Mouse (Mus musculus) lung, postnatal 0 days (tissue): ENCODE data around the gene Armh3. TPM values are rescaled to one million over a fixed set of nuclear protein-coding genes. Genes with fewer than 3 reads are reported as not detected.

Experiments
- ATAC-seq: fragments of 200-750 bp; cut with Nextera tagmentation; 2 replicates; pipeline ENCODE4 v1.8.0; 2017; ENCODE audit warnings: moderate library complexity
- DNase-seq: peaks from one replicate; pipeline ENCODE4 v3.0.0-alpha.2; 2016; ENCODE audit warnings: low spot score
- H3K27ac ChIP-seq: fragments of 300-500 bp; sonication (generic); 2 replicates; pipeline ENCODE4 v1.5.1; 2014; ENCODE audit warnings: antibody characterized with exemption, mild to moderate bottlenecking, low read length, mixed read lengths
- H3K27me3 ChIP-seq: fragments of 300-500 bp; sonication (generic); replicated peaks from 2 replicates; pipeline ENCODE4 v1.6.1; 2014; ENCODE audit warnings: low read length, mixed read lengths; ENCODE audit not compliant: insufficient read depth
- H3K36me3 ChIP-seq: fragments of 300-500 bp; sonication (generic); 2 replicates; pipeline ENCODE4 v1.6.1; 2014; ENCODE audit warnings: low read length, mixed read lengths; ENCODE audit not compliant: insufficient read depth
- H3K4me1 ChIP-seq: fragments of 300-500 bp; sonication (generic); 2 replicates; pipeline ENCODE4 v1.6.1; 2014; ENCODE audit warnings: antibody characterized with exemption, low read depth, low read length, mixed read lengths; ENCODE audit not compliant: insufficient read depth
- H3K4me2 ChIP-seq: fragments of 300-500 bp; sonication (generic); replicated peaks from 2 replicates; pipeline ENCODE4 v1.6.1; 2014; ENCODE audit warnings: low read depth, mild to moderate bottlenecking, low read length, moderate library complexity, mixed read lengths
- H3K4me3 ChIP-seq: fragments of 300-500 bp; sonication (generic); 2 replicates; pipeline ENCODE4 v1.5.1; 2014; ENCODE audit warnings: low read depth, low read length
- H3K9ac ChIP-seq: fragments of 300-500 bp; sonication (generic); replicated peaks from 2 replicates; pipeline ENCODE4 v1.6.1; 2014; ENCODE audit warnings: low read depth, mild to moderate bottlenecking
- H3K9me3 ChIP-seq: fragments of 300-500 bp; sonication (generic); 2 replicates; pipeline ENCODE4 v1.6.1; 2016; ENCODE audit warnings: low read length, mixed read lengths
- CTCF ChIP-seq: IDR thresholded peaks from 2 replicates; pipeline ENCODE4 v1.5.1; 2016; ENCODE audit warnings: antibody characterized with exemption, mild to moderate bottlenecking
- EP300 ChIP-seq: IDR thresholded peaks from 2 replicates; pipeline ENCODE4 v1.6.1; 2016; ENCODE audit warnings: antibody characterized with exemption, mild to moderate bottlenecking, control low read depth
- whole genome bisulfite sequencing: fragments of 180-500 bp; shearing (Covaris S2); extraction: QIAGEN DNeasy Blood & Tissue Kit; methylation state at CpG from one replicate; pipeline ENCODE4 v1.1.7; 2014; 5-methylcytosine and 5-hydroxymethylcytosine counted together
- polyA plus RNA-seq: library from polyadenylated mRNA; unstranded; fragments of >200 nt; fragmentation: Nextera tagmentation; extraction: Ambion mirVana; gene quantifications from 2 replicates; pipeline ENCODE4 v1.2.1, GENCODE M21; 2015

The Armh3 gene
- polyA plus RNA-seq, 1 experiment from 2014 or later, result 9.0 TPM

DNA sequence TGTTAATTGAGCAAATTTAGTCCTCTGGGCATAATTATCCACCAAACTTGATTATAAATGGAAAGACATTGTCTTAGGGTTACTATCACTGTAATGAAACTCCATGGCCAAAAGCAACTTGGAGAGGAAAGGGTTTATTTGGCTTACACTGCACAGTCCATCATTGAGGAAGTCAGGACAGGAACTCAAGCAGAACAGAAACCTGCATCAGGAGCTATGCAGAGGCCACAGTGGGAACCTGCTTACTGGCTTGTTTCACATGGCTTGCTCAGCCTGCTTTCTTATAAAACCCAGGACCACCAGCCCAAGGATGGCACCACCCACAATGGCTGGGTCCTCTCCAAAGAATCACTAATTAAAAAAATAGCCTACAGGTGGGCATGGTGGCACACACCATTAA is 13.9 kb downstream of the Armh3 start:
- H3K36me3 ChIP-seq, result no peaks in the 10 kb centered on the region
- no peak for ATAC-seq
- no peak for DNase-seq
- no peaks in the 10 kb centered on the region for H3K4me1 ChIP-seq
- no peak for TF ChIP-seq CTCF
- no peaks in the 10 kb centered on the region for H3K27me3 ChIP-seq
- H3K9me3 ChIP-seq, result no peaks in the 10 kb centered on the region
- no peak overlapping the region for H3K4me2 ChIP-seq
- H3K4me3 ChIP-seq, result no peak overlapping the region
- no peak overlapping the region for H3K9ac ChIP-seq
- H3K27ac ChIP-seq, result no peak overlapping the region

DNA sequence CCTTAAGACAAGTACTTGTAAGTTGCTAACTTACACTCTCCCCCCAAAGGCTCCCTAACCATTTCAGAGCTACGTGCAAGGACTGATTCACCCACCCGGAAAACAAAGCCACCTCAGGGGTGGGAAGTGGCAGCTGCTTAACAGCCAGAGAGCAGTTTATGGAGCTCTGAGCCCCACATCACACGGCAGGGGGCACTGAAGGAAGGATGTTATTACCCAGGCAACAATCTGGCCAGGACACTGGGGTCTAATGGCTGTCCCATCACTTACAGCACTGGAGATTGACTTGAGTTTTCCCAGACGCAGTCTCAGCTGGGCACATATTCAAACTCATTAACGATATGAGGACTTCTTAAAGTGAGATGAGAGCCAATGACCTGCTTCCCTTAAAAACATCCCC is 37.5 kb downstream of the Armh3 start:
- no peak overlapping the region for H3K27ac ChIP-seq
- no peak overlapping the region for H3K4me2 ChIP-seq
- no peak overlapping the region for H3K4me3 ChIP-seq
- no peaks in the 10 kb centered on the region for H3K9me3 ChIP-seq
- no peaks in the 10 kb centered on the region for H3K27me3 ChIP-seq
- no peaks in the 10 kb centered on the region for H3K4me1 ChIP-seq
- DNase-seq (no peak), ATAC-seq (no peak)
- 41% methylated on average over 5 of the region's 5 CpGs for WGBS
- H3K9ac ChIP-seq, result no peak overlapping the region
- 0 out of 2 replicates have a peak, but pooled peaks cover 6% of the 10 kb centered on the region for H3K36me3 ChIP-seq
- TF ChIP-seq CTCF, result no peak
- TF ChIP-seq EP300, result no peak

DNA sequence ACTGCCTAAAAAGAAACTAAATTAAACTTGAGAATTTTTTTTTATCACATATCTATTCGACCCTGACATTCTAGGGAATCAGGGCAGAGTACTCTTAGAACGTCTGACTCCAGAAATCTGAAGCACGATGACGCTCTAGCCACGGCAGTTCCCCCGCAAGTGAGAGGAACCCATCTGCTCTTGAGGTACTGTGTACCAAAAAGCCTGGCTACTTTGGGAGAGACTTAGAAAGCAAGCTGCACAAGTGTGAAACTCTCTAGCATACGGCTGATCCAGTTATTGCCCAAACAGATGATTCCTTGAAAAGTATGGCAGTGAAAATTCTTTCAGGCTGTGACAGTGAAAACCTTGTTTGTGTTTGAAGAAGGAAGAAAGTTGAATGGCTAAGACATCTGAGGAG is 41.6 kb downstream of the Armh3 start:
- TF ChIP-seq CTCF (no peak), EP300 (no peak)
- DNase-seq, result no peak
- Histone ChIP-seq H3K36me3 (no peaks in the 10 kb centered on the region), H3K4me3 (no peak overlapping the region), H3K27ac (no peak overlapping the region), H3K9ac (no peak overlapping the region), H3K4me1 (no peaks in the 10 kb centered on the region), H3K27me3 (no peaks in the 10 kb centered on the region), H3K4me2 (no peak overlapping the region), H3K9me3 (no peaks in the 10 kb centered on the region)
- ATAC-seq, result no peak
- WGBS, result 83% methylated on average over 7 of the region's 7 CpGs

DNA sequence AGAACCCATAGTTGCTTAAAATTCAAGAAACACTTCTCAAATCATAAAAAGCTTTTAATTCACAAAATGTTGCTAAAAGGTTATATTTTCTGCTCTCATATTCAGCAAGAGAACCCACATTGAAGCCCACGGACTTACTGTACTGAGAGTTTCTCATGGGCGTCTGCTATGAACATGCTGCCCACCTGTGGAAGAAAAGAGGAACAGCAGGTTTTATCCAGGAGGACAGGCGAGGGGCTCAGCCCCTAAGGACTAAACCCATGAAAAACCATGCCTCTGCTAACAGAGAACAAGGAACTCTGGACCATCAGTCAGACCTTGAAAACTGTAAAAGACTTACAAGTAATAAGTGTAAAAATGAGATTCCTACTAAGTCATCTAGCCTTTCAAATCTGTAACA is 45.0 kb downstream of the Armh3 start:
- ATAC-seq, result peak; percentile 46; the same call in 1 of the 2 replicates
- Histone ChIP-seq H3K36me3 (no peaks in the 10 kb centered on the region), H3K27ac (no peak overlapping the region), H3K4me1 (no peaks in the 10 kb centered on the region), H3K4me3 (no peak overlapping the region), H3K4me2 (no peak overlapping the region), H3K9ac (no peak overlapping the region), H3K27me3 (no peaks in the 10 kb centered on the region), H3K9me3 (no peaks in the 10 kb centered on the region)
- peak; percentile 66 for DNase-seq
- TF ChIP-seq CTCF, result peak; percentile 83
- no peak for TF ChIP-seq EP300
- 4% methylated on average over 3 of the region's 3 CpGs for whole genome bisulfite sequencing

DNA sequence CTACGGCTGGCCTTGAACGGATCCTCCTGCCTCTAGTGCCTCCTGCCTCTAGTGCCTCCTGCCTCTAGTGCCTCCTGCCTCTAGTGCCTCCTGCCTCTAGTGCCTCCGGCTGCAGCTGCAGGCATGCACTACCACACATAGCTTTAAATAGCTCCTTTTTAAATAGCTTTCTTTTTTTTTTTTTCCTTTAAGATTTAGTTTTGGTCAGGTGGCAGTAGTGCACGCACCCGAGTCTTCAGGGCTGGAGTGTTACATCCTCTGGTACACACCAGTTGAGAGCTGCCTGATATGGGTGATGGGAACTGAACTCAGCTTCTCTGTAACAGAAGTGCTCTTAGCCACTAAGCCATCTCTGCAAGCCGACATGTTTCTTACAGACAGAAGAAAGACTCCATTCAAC is 49.1 kb downstream of the Armh3 start:
- no peaks in the 10 kb centered on the region for H3K27me3 ChIP-seq
- no peaks in the 10 kb centered on the region for H3K4me1 ChIP-seq
- H3K27ac ChIP-seq, result no peak overlapping the region
- TF ChIP-seq CTCF (no peak), EP300 (no peak)
- DNase-seq (no peak), ATAC-seq (no peak)
- no peaks in the 10 kb centered on the region for H3K9me3 ChIP-seq
- no peak overlapping the region for H3K4me2 ChIP-seq
- 0 out of 2 replicates have a peak, but pooled peaks cover 3% of the 10 kb centered on the region for H3K36me3 ChIP-seq
- no peak overlapping the region for H3K4me3 ChIP-seq
- WGBS, result 73% methylated on average over 6 of the region's 6 CpGs
- H3K9ac ChIP-seq, result no peak overlapping the region

DNA sequence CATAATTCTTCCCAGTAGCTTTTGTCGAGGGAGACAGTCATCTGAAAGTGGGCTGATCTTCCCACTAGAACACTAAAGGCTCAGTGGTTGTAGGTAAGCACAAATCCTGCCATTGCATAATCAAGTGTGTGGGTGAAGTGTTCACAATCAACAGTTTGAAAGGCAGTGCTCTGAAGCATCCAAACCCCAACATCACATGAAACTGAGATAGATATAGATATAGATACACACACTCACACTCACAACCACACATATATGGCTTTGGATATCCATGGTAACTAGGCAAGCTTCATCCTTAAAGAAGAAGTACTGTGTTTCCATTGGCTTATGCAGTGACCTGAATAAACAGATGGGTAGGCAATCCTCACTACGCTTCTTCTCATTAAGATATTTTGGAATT is 50.5 kb downstream of the Armh3 start:
- TF ChIP-seq EP300 (no peak), CTCF (no peak)
- Histone ChIP-seq H3K27me3 (no peaks in the 10 kb centered on the region), H3K4me3 (no peak overlapping the region), H3K36me3 (0 out of 2 replicates have a peak, but pooled peaks cover 3% of the 10 kb centered on the region), H3K9ac (no peak overlapping the region), H3K9me3 (no peaks in the 10 kb centered on the region), H3K27ac (no peak overlapping the region), H3K4me1 (no peaks in the 10 kb centered on the region), H3K4me2 (no peak overlapping the region)
- no peak for DNase-seq
- WGBS, result 88% methylated on average over 2 of the region's 2 CpGs
- no peak for ATAC-seq

DNA sequence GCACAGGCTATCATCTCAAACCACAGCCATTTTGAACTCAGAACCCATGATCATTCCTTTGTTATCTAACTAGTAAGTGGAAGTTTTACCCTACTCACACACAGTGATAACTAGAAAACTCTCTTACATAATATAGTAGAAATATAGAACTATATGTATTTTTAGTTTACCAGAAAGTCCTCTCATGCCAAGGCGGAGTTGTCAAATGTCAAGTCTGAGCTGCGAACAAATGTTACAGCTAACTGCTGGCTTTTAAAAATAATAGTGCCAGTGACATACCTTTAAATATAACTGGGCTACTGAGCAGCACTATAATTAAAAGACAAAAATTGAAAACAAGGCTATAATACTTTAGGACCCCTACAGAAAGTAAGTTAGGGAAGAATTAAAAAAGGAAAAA is 51.0 kb downstream of the Armh3 start:
- ATAC-seq (no peak), DNase-seq (no peak)
- Histone ChIP-seq H3K27ac (no peak overlapping the region), H3K9me3 (no peaks in the 10 kb centered on the region), H3K9ac (no peak overlapping the region), H3K36me3 (0 out of 2 replicates have a peak, but pooled peaks cover 3% of the 10 kb centered on the region), H3K27me3 (no peaks in the 10 kb centered on the region), H3K4me2 (no peak overlapping the region), H3K4me3 (no peak overlapping the region), H3K4me1 (no peaks in the 10 kb centered on the region)
- 99% methylated on average over 2 of the region's 2 CpGs for whole genome bisulfite sequencing
- TF ChIP-seq CTCF, result no peak
- no peak for TF ChIP-seq EP300
